Mouse (Mus musculus): Measurements from ENCODE around the gene Gna14.

GRCm38 (mm10) chr19:16597216-16597615 lies 161.7 kb downstream of the Gna14 start:
- no peak for TF ChIP-seq POU5F1 (IDR thresholded peaks at IDR 0.05; ENCODE audit: borderline replicate concordance, low read length)
- no peak for TF ChIP-seq CTCF (conservative IDR thresholded peaks at IDR 0.05; ENCODE audit: low read length)
- TF ChIP-seq NANOG (IDR thresholded peaks at IDR 0.05; ENCODE audit: borderline replicate concordance, low read length), result no peak
